Mouse (Mus musculus) embryonic stem cell, embryonic (primary cell): ENCODE measurements at regions not wholly inside any gene's neighbourhood (a gene's known extent, or its start where the extent isn't known, plus 50 kb on each side); places are given as distances from the start of the nearest gene placed in this dataset.

Experiments
- CTCF ChIA-PET, 4 experiments: fragments of 300-600 bp in 2 of 4; fragments of 350-600 bp in 2 of 4; sonication (Branson Sonifier 250); formaldehyde crosslinking; loops; one replicate each; lab custom pipeline; 2022; ENCODE audit warnings: inconsistent platforms in 2 of 4; lab: Charles Lee
- POLR2A ChIA-PET, 4 experiments: fragments of 300-600 bp in 2 of 4; fragments of 350-600 bp in 2 of 4; sonication (Branson Sonifier 250); formaldehyde crosslinking; loops; one replicate each; lab custom pipeline; 2022; ENCODE audit warnings: antibody characterized with exemption in 4 of 4, inconsistent platforms in 1 of 4; lab: Charles Lee

DNA sequence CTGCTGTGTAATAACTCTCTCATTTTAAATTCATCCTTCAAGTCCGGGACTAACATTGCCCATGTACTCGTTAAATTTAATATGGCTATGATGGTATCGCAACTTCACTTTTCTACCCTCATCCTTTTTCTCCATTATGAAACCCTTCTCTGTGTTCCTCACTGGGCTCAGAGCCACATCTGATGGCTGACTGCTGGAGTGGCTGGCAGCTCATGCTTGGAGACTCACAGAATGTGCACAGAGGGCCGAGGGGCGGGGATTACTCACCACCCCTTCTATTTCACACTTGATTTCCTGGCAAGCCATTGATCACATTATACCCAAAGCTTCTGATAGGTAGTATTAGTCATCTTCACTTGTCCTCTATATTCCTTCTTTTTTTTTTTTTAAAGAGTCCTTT lies 81.1 kb upstream of the Vwde start:
- POLR2A ChIA-PET: interaction anchor here in 1 of 4 experiments (0.5 to 0.6 kb wide), 2 partner anchors 20 to 632 kb away, joined by 3 to 4 read pairs; no protein-coding TSS in a partner anchor
- CTCF ChIA-PET: no interaction called here

DNA sequence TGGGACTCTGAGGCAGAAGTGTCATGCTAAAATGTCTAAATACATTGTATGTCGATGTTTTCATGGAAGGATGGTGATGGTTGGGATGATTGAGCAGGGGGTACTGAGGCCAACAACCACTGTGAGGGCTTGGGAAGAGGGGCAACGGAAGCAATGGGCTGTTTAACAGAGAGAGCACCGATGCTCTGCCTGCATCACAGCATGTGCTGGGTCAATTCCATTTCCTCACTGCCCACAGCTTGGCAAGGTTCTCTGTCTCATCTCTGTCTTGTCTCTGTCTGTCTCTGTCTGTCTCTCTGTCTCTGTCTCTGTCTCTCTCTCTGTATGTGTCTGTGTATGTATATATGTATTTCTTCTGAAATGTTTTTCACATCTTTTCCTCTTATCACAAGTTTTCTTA lies 73.4 kb upstream of the Vwde start:
- ChIA-PET POLR2A (no interaction called here), CTCF (interaction anchor here in 1 of 4 experiments (0.6 kb wide), 1 partner anchor 1151 kb away, joined by 4 read pairs; no protein-coding TSS in a partner anchor)

DNA sequence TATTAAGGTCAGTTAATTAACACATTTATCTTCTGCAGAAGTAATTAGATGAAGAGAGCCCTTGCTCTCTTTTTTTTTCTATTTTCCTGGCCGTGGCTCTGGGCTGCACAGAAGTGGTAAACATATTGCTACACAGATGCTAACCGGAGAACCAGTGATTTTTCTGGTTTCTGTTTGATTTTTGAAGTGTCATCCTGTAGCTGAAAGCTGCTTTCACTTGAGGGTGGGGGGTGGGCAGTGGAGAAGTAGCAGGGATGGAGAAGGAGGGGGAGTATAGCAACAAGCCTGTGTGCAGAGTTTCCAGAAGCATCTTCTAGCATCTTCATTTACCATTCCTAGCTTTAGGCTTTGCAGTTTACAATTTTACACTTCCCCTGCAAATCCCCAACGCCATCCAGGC lies 72.3 kb upstream of the Vwde start:
- ChIA-PET POLR2A (no interaction called here), CTCF (no interaction called here)

DNA sequence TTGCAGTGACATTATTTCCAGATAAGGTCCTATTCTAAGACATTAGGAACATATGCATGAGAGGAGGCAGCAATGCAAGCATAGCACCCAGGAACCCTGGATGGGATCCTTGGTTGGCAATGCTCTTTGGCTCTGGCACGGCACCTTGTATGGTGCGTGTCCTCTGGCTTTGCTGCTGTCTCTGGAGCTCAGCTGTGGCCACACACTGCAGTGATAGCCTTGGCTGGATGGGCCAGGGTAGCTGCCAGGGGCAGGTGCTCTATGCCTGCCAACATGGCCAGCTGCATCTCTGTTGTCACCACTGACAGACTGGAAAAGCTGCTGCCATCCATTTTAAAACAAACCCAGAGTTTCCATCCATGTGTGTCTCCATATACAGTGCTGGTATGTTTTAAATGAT lies 71.3 kb upstream of the Vwde start:
- POLR2A ChIA-PET: no interaction called here
- CTCF ChIA-PET: no interaction called here

DNA sequence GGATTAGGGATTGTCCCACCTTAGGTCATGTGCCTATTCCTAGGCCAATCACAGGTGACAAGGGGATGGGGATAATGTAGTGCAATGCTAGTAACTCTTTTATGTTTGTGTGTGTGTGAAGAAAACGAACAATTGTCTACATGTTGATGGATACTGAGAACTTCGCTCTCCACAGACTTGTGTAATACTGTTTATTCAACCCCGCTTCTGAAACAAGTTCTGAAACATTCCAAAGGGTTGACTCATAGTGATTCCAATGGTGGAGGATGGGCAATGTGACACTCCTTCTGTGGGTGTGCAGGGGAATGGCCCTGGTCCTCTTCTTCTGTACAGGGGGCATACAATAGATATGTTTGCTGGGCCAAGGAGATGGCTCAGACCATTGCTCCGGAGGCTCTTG lies 69.6 kb upstream of the Vwde start:
- POLR2A ChIA-PET: no interaction called here
- CTCF ChIA-PET: no interaction called here

DNA sequence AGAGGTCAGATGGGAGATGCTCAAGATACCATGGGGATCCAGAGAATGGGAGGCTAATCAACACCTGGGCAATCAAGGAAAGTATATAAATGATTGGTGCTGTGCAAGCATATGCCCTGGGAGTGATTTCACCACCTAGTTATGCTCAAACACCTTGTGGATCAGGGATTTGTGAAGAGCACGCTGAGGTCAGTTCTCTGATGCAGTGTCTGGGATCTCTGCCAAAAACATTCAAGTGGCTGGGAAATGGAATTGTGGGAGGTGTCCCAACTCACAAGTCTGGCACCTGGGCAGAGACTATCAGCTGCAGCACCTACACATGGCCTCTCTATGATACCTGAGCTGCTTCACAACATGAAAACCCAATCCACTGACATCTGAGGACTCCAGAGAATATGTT lies 63.7 kb upstream of the Vwde start:
- CTCF ChIA-PET: interaction anchor here in 1 of 4 experiments (0.5 kb wide), 1 partner anchor 649 kb away, joined by 3 read pairs; no protein-coding TSS in a partner anchor
- POLR2A ChIA-PET: no interaction called here

DNA sequence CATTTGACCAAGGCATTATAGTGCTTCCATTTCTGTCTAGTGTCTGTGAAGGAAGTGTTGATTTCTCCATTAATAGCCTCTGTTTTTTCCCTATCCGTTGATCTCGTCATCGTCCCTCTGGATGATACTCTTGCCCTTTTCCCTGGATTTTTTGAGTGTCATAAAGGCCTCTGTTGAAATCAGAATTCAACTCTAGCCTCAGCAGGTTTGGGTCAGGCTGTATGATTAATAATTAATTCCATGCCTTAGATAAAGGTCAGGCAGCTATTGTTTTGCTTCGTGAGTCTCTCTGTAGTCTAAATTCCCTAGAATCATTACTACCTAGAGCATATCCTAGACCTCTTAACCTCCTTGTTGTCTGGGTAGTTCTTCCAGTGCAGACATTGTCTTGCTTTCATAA lies 63.0 kb upstream of the Vwde start:
- ChIA-PET CTCF (no interaction called here), POLR2A (no interaction called here)

DNA sequence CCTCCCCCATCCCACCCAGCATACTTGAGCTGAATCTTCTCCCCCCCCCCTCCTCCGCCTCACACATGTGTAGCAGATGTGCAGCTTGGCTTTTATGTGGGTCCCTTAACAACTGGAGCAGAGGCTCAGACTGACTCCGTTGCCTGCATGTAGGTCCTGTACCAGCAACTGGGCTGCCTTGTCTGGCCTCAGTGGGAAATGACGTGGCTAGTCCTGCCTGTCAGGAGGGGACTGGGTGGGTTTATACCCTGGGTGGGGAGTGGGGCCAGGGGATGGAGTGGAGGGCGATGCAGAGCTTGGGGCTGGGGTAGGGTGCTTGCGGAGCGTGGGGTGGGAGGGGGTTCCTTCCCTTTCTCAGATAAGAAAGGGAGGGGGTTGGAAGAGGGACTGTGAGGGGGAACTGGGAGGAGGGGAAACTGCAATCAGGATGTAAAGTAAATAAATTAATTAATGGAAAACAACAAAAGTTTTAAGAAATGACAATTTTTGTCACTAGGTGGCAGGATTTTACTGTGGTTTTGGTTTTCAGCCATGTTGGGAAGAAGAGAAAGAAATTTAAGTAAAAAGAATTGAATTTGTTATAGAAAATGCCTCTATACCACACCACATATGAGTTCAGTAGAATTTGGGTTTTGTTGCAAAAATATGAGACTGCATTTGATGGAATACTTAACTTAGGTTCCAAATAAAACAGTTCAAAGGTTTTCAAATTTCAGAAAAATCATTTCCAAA lies 61.9 kb upstream of the Vwde start:
- CTCF ChIA-PET: interaction anchor here in 3 of 4 experiments (0.5 to 0.7 kb wide), 6 partner anchors 14 to 971 kb away, joined by 3 to 8 read pairs (median 3); no protein-coding TSS in a partner anchor
- POLR2A ChIA-PET: interaction anchor here in 1 of 4 experiments (0.7 kb wide), 2 partner anchors 19 to 133 kb away, joined by 3 to 4 read pairs; no protein-coding TSS in a partner anchor

DNA sequence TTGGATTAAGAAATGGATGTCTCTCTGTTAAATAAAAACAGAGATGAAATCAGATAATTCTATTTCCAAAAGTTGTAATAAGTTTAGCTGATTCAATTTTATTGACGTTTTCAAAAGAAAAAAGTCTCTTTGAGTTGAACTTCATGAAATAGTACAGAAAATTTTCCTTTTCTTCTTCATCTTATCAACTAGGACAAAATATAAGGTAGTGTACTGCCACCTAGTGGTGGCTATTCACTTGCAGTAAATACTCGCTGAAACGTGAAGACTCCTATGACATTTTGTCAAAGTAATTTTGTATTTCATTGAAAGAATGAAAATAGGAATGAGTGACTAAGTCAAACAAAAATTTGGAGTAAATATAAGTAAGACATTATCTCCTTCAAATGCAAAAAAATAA lies 56.1 kb upstream of the Vwde start:
- ChIA-PET CTCF (interaction anchor here in 1 of 4 experiments (0.6 kb wide), 1 partner anchor 151 kb away, joined by 4 read pairs; no protein-coding TSS in a partner anchor), POLR2A (no interaction called here)
